Mouse (Mus musculus): ENCODE data around the gene Gpr27.

- no peak for TF ChIP-seq CTCF (IDR thresholded peaks at IDR 0.05)
- no peak for TF ChIP-seq EP300 (IDR thresholded peaks at IDR 0.05)
These were observed 39.4 kb downstream of the Gpr27 start for GRCm38 (mm10) chr6:99731926-99732325.

All from lung, postnatal 0 days (tissue).